Mouse (Mus musculus) kidney, postnatal 10 days (tissue): ENCODE measurements around the gene Tmem11.

Experiments
- DNase-seq: peaks from one replicate; pipeline ENCODE4 v3.0.0; 2021; ENCODE audit warnings: mixed read lengths

Tmem11 gene

GRCm38 (mm10) chr11:60826700-60827099, 52.4 kb downstream of the Tmem11 start:
- DNase-seq, result no peak

GRCm38 (mm10) chr11:60825191-60825590, 53.9 kb downstream of the Tmem11 start:
- DNase-seq, result peak; percentile 30

GRCm38 (mm10) chr11:60823771-60824170, 55.3 kb downstream of the Tmem11 start:
- no peak for DNase-seq

- no peak for DNase-seq
Measured at GRCm38 (mm10) chr11:60816398-60816797, 62.7 kb downstream of the Tmem11 start.
